Mouse (Mus musculus) megakaryocyte progenitor cell, adult 5-6 weeks (primary cell): ENCODE results near the gene Akap2. TPM values are rescaled to one million over a fixed set of nuclear protein-coding genes. Genes with fewer than 3 reads are reported as not detected.

Experiments
- ATAC-seq: replicated peaks from 2 replicates; pipeline ENCODE4 v1.8.0; 2016; ENCODE audit warnings: mild to moderate bottlenecking, moderate TSS enrichment, inconsistent platforms; ENCODE audit not compliant: poor library complexity
- total RNA-seq, 2 experiments: library from RNA; stranded (forward) in 1 of 2; stranded (reverse) in 1 of 2; fragments of 157-497, 149-512 nt in 1 of 2; fragments of 200-1000 nt in 1 of 2; gene quantifications; 2 replicates each; pipeline versions ENCODE4 v1.2.3 to v1.2.4; 2015 to 2017

Akap2 gene
- total RNA-seq, 2 experiments from 2014 or later = 0.02 TPM; not detected in 1

DNA sequence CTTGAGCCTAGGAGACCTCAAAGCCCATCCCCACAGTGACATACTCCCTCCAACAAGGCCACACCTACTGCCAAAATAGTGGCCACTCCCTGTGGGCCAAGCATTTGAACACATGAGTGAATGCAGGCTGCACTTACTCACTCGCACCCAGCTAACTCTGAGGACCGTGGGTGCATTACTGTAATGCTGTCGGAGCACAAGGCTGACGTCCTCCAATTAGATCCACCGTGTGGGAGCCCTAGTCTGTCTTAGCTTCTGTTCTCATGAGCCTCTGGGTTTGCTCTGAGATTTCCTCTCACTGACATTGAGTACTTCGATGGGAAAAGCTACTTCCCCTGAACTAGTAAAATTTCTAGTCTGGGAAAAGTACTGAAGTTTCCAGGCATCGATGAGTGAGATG is 108.8 kb downstream of the Akap2 start:
- ATAC-seq = no peak

DNA sequence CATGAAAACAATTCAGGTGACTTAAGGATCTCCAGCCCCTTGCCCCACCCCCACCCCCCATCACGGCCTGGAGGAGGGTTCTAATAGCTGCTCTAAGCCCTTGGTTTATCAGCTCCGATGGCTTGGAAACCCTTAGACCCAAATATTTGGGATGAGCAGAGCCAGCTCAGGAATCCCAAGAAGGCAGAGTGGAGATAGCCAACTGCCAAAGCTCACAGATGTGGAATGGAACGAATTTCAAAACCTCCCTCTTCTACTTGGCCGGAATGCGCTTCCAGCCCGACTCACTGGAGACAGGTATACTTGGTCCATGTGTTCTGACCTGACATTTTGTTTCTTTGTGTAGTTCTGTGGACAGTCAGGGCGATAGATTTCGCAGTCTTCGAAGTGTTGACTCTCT is 111.7 kb downstream of the Akap2 start:
- no peak for ATAC-seq

DNA sequence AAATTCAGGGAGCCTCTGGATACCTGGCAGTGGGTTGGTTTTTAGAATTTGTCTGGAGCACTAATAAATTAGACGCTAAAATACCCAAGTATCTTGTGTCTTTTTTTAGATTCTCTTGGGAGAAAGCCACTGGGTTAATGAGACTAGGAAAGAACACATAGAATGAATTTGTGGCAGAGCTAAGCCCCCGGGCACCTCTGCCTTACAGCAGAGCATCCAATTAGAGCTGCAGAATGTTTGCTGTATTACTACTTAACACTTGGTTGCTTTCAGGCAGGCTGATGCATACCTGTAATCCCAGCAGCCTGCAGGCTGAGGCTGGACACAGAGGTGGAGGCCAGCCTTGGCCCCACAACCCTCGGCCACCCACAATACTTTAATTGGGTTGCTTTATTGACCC is 112.3 kb downstream of the Akap2 start:
- ATAC-seq = no peak

DNA sequence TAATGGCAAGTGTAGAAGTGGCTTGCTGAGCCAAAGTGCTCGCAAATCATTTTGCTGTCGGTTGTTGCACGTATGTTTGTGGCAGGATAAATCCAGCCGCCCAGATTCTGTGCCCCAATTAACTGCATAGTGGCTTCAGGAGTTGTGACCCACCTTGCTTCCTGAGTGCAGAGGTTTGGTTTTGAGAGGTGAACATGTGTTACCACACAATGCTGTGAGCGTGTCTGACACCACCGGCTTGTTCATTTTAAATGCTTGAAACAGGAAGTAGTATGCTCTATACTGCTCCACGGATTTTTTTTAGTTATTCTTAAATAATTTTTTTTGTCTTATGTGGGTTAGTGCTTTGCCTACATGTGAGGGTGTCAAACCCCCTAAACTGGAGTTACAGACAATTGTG is 114.9 kb downstream of the Akap2 start:
- no peak for ATAC-seq

DNA sequence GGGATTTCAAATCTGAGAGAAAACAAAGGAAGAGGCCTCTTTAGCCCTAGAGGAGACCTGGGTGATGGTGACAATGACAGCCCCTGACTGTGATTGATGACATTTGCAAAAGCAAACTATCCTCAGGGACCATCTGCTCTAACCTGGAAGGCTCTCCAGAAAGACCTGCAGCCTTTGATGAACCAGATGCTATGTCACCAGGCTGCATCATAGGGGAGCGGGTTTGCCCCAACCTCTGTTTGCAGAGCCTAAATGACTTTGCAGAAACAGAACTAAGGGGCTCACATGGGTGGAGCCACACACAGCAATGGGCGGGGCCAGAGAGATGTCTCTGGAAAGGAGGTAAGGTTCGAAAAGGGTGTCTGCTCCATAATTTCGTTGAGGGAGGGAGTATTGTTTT is 115.6 kb downstream of the Akap2 start:
- peak; percentile 60 for ATAC-seq

DNA sequence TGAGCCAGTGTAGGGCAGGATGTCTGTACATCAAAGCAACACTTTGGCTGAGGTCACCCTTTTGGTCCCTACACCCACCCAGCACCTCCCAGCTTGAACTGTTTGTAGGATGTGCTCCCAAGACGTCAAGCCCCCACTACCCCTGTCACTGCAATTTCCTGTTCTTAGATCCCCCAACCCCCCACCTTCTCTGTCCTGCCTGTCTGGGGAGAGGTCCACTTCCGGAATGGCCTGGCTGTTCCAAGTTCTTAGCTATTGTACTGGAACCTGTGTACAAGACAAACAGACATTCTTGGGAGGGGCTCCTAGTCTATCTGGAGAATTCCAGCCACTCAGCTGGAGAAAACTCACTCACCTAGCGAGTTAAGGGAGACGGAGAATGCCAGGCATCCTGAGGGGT is 116.7 kb downstream of the Akap2 start:
- no peak for ATAC-seq

DNA sequence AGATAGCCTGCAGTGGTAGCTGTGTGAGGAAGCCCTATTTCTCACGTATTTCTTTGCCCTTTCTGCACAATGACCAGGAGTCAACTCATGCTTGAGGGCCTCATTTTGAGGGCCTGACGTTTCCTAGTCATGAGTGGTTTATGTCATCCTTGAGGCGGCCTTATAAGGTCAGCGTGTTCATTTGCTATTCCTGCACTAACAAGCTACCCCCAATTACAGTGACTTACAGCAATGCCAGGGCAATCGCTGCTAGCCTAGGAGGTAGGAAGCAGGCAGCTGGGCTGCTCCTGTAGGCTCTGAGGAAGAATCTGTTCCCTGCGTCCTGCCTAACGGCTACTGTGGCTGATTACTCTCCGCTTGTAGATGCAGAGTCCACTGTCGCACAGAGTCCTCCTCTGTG is 119.6 kb downstream of the Akap2 start:
- no peak for ATAC-seq

DNA sequence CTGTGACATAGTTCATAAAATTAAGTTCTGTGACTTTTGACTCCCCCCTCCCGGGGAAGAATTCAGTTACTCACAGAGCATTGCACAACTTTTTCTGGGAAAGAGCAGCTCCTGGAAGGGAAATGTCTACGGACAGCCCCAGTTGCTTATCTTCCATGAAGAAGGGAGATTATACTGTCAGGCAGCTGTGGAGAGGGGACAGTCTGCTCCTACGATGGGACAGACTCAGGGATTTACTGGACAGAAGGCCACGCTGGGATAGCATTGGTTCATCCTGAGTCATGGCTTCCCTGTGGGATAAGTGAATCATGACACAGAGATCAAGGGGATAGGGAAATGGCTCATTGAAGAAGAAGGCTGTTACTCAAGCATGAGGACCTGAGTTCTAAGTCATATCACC is 121.9 kb downstream of the Akap2 start:
- no peak for ATAC-seq

DNA sequence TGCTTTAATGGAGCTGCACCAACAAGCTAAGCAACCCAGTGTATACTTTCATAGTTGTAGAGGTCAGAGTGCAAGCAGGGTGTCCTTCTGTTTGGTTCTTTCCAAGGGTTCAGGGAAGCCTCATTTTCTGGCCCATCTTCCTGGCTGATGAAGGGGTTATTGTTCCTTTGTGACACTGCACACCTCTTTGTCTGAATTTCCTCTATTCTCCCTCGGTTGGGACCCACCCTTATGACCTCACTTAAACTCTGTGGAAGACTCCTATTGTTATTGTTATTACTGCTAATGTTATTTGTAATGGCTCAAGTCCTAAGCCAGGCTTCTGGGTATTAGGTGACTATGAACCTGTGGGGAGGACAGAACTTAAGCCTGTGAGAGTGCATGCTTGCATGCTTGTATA is 124.5 kb downstream of the Akap2 start:
- ATAC-seq = no peak

DNA sequence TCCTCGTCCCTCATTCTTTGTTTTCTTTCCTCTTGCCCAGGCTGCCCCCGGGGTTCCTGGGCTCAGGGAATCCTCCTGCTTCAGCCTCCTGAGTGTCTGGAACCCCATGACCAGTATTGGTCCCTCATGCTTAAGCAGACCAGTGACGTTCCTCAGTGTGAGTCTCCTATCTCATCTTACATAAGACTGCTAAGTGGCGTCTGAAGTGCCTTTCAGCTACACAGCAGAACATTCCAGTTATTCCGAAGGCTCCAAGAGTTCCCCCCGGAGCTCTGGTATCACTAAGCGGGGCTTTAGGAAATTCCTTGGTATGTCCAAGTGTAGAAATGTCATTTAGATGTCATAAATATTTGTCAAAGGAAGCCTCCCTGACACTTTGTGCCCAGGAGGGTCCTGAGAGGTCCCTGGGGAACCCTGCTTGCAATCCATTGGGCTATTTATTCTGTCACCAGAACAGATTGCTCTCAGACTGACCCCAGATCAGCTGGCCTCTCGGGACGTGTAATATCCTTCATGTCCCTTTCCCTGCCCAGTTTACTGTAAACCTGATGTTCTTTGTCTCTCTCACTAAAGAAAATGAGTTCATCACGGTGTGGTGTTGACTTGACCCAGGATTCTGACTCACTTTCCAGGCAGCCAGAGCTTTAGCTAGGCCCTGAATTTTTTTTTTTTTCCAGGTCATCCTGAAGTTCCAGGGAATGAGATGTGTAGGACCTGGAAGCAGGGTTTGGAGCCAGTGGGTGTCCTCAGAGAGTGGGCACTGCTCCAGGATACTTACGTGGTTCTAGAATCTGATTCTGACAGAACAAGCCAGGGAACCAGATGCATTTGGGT is 125.2 kb downstream of the Akap2 start:
- ATAC-seq = no peak

DNA sequence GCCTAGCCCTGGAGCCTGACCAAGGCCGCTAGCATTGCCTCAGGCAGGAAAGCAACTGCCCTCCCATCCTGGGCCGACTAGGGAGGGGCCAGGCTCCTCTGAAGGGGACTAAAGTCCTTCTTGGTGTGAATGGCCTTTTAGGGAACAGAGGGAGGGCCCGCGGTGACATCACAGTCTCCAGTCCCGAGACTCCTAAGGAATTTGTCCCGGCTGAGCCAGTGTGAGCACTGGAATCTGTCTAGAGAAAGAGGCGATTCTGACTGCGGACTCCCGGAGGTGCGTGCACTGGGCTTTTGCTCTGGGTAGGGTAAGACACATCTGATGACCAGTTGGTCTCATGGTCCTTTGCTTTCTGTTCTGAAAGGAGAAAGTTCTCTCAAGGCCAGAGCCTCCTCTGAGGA is 127.6 kb downstream of the Akap2 start:
- ATAC-seq = no peak

DNA sequence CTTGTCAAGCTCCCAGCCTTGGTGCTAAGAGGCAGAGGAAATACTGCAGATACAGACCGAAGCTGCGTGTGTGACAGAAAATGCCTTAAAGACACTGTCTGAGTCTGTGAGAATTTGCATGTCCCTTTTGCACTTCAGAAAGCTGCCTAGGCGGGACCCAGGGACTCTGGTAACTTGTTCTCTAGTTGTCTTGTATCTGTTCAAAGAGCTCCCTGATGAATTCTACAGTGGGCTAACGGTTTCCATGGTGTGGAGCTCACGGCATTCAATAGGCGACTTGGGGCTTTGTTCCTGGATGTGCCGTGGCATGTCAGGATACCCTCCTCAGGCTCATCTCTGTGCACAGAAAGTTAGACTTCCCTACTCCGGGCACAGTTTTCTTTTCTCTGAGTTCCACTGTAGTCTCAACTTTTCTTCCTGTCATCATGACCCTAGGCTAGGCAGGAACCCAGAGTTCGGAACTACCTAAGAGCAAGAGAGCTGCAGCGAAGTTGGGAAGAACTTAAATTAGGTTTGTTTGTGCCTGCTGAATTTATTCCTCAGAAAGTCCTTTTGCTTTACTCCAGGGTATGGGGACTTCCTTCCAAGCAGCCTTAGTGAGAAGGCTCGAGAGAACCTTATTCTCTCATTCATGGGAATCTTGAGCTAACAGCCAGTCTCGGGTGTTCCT is 128.2 kb downstream of the Akap2 start:
- ATAC-seq = no peak

DNA sequence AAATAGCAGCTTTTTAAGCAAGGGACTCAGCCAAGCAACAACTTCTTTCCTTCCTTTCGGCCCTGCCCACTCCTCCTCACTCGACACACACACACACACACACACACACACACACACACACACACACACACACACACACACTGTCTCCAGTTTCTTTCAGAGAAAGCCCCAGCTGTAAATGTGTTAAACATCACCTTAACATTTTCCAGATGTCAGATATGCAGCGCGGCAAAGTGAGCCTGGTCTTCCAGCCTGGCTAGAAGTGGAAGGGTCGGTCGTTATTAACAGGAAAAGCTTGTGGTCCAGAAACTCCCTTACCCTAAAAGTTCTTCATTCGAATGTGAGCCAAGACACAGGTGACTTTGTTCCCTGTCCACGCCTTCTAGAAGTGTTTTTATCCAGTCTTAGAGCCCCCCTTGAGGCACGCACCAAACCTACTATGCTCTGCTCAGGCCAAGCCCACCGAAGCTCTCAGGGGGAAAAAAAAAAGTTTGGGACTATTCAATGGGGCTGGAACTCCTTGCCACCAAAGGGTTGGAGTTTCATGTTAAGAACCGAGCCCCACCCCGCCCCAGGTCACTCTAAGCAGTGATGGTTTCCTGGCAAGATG is 129.0 kb downstream of the Akap2 start:
- no peak for ATAC-seq

DNA sequence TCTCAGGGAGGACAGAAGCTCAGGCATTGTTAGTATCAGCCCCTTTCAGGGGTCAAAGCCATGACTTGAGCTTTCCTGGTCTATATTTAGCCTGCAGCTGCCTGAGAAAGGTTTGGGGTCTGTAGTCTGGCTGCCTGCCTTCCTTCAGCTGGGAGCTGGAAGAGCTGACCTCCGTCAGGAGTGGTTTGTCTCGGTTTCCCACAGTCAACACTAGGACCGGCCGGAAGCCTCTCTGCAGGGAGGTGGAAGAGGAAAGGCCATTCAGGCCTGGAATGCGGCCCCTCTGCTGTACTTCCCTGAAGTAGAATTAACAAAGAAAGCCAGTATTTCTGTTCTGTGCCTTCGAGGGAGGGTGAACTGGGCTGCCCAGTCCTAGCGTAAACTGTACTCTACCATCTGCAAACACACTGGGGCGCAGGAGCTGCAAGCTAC is 129.6 kb downstream of the Akap2 start:
- ATAC-seq = no peak

DNA sequence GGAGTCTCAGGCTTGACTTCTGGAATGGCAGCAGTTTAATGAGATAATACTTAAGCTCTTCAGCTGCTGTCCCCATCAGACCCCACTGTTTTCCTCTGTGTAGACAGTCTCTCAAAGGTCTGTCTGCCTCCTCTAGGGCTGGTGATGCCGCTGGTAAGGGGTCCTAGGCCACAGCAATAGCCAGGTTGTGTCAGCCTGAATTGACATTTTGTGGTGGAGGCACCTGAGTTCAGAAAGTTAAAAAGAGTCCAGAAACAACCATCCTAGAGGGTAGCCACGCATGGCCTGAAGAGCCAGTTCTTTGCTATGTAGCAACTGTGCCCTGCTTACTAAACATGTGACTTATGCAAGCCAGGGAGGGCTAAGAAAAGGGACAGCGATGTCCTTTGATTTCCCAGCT is 130.2 kb downstream of the Akap2 start:
- ATAC-seq = no peak

DNA sequence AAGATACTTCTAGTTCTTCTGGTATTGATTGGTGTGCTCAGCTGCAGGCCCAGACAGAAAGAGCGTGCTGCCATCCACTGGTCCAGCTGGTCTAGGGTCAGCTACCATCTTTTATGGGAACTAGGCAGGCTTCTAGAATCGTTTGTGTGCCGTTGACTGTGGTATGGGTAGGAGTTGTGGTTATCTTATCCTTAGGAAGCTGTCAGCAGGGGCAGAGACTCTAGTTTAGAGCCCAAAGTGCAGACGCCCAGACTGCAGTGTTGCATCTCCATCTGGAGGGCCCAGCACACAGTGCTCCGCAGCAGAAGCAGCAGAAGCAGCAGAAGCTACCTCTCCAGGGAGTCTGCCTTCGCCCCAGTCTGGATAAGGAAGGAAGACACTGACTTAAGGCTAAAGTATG is 132.0 kb downstream of the Akap2 start:
- peak; percentile 61 for ATAC-seq

DNA sequence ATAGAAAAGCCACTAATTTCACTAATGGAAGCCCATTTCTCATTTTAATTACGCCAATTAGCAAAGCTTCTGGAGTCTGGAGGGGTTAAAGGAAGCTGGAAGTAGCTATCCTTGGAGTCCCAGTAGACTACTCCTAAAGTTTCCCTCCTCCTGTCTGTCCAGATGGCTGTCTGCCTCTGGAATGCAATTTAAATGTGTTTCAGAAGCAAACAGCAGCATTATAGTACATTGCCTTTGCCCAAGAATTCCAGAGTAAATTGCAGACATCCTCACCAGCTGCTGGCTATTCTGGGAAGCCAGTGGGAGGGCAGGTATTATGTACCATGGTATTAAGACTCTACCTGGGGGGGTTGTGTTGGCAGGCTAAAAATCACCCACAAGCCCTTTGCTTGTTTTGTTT is 134.3 kb downstream of the Akap2 start:
- no peak for ATAC-seq

DNA sequence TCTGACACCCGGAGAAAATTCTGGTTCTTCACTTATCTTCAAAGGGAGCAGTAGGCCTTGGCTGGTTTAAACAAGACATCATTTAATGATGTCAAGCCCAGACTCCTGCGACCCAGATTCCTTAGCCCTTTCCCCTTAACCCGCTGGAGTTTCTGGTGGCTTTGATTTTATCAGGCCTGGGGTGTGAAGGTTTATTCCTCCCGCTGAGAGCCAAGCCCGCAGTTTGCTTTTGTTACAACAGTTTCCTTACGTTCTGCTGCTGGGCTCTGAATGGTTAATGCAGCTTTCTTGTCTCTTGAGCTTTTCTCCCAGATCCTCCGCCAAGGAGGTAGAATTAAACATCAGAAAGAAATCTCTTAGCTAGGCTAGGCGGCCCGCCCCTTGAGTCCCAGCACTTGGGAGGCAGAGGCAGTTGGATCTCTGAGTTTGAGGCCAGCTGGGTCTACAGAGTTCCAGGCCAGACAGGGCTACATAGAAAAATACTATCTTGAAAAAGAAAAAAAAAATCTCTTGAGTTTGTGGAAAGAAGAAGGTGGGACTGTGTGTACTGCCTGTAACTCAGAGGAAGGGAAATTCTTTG is 135.1 kb downstream of the Akap2 start:
- no peak for ATAC-seq

DNA sequence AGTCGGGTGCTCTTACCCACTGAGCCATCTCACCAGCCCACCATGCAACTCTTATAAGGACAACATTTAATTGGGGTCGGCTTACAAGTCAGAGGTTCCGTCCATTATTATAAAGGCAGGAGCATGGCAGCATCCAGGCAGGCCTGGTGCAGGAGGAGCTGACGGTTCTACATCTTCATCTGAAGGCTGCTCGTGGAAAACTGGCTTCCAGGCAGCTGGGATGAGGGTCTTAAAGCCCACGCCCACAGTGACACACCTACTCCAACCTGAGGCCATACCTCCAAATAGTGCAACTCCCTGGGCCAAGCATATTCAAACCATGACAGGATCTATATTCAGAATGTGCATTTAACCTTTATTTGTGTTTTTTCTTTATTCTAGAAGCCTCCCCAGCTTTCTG is 136.7 kb downstream of the Akap2 start:
- ATAC-seq = no peak

DNA sequence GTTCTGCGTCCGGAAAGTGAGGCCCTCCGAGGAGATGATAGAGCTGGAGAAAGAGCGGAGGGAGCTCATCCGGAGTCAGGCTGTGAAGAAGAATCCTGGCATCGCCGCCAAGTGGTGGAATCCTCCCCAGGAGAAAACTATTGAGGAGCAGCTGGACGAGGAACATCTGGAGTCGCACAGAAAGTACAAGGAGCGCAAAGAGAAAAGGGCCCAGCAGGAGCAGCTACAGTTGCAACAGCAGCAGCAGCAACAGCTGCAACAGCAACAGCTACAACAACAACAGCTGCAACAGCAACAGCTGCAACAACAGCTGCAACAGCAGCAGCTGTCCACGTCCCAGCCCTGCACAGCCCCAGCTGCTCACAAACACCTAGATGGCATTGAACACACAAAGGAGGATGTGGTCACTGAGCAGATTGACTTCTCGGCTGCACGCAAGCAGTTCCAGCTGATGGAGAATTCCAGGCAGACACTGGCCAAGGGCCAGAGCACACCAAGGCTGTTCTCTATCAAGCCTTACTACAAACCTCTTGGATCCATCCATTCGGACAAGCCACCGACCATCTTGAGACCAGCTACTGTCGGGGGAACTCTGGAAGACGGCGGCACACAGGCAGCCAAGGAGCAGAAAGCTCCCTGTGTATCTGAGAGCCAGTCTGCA is 138.0 kb downstream of the Akap2 start:
- no peak for ATAC-seq

DNA sequence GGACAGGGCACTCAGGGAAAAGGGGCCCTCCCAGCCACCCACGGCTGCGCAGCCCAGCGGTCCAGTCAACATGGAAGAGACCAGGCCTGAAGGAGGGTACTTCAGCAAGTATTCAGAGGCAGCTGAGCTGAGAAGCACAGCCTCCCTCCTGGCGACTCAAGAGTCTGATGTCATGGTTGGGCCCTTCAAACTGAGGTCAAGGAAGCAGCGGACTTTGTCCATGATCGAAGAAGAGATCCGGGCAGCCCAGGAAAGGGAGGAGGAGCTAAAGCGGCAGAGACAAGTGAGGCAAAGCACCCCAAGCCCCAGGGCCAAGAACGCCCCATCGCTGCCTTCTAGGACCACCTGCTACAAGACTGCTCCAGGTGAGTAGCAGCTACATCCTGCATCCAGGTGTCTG is 139.2 kb downstream of the Akap2 start:
- no peak for ATAC-seq
